Mouse (Mus musculus) ES-Bruce4 (cell line): Measurements from ENCODE around the gene Cfap43.
A peak's percentile ranks its signal among the peaks of the same experiment; 100 is the strongest.

ENCODE experiments used
- CTCF ChIP-seq: IDR thresholded peaks from one replicate; pipeline ENCODE4 v1.8.1; 2011; ENCODE audit warnings: low read depth, low read length
- EP300 ChIP-seq: IDR thresholded peaks from 2 replicates; pipeline ENCODE4 v1.6.1; 2011; ENCODE audit warnings: low read depth, low read length; ENCODE audit not compliant: insufficient read depth
- POLR2A ChIP-seq: IDR thresholded peaks from one replicate; pipeline ENCODE4 v1.8.1; 2011; ENCODE audit warnings: low read length; ENCODE audit not compliant: insufficient read depth

DNA sequence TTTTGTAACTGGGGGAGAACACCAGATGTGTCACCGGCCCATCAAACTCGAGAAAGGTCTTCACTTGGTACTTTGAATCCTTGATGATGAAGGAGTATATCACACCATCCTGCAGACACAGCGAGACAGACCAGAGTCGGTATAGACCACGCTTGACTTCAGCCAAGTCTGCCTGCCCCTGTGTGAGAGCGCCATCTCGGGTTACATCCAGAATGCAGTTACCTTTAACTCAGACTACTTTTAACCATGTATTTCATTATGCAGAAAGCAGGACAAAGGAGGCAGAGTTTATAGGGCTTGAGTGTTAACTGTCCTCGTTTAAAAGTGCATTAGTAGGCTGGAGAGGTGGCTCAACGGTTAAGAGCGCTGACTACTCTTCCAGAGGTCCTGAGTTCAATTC lies 107.0 kb downstream of the Cfap43 start:
- TF ChIP-seq CTCF = peak; percentile 19
- no peak for TF ChIP-seq POLR2A
- no peak for TF ChIP-seq EP300
